8 mouse cellular contexts compared by ENCODE assay signal in genomic region chr1:51477656-51478081, GRCm38 (mm10). TPM values are rescaled to one million over a fixed set of nuclear protein-coding genes. Genes with fewer than 3 reads are reported as not detected.
DNase-seq lines count a peak whose midpoint lies in the region; ATAC-seq and TF ChIP-seq lines count a peak whose summit lies in the region.

No protein-coding gene starts in this region.

- WGBS in liver, embryonic 14.5 days (ENCODE audit: insufficient replicate concordance): under 1% methylated on average over 25 of the region's 25 CpGs
- under 1% methylated on average over 25 of the region's 25 CpGs for WGBS in neural tube, embryonic 13.5 days

- H3K4me2 ChIP-seq in liver, embryonic 14.5 days (ENCODE audit: low read depth): peak overlapping the region; percentile 86
- H3K4me2 ChIP-seq in neural tube, embryonic 13.5 days: peak overlapping the region; percentile 99

- peak overlapping the region; percentile 80 for H3K9ac ChIP-seq in liver, embryonic 14.5 days (replicated peaks)
- peak overlapping the region; percentile 76 for H3K9ac ChIP-seq in neural tube, embryonic 13.5 days

- no peaks in the 10 kb centered on the region for H3K9me3 ChIP-seq in liver, embryonic 14.5 days (ENCODE audit: control insufficient read depth, low read length)
- no peaks in the 10 kb centered on the region for H3K9me3 ChIP-seq in neural tube, embryonic 13.5 days

- peak overlapping the region; percentile 59 for H3K4me3 ChIP-seq in bone marrow macrophage, adult 2 months (ENCODE audit: insufficient read depth, low read length)
- peak overlapping the region; percentile 66 to 70 for H3K4me3 ChIP-seq in liver, embryonic 14.5 days (ENCODE audit: insufficient read depth in 1 of 2, low read depth in 2 of 2, low read length in 2 of 2)
- peak overlapping the region; percentile 61 for H3K4me3 ChIP-seq in neural tube, embryonic 13.5 days

- peak overlapping the region; percentile 40 for H3K27ac ChIP-seq in bone marrow macrophage, adult 2 months (ENCODE audit: insufficient read depth, low read depth, low read length)
- no peak overlapping the region for H3K27ac ChIP-seq in liver, embryonic 14.5 days
- H3K27ac ChIP-seq in neural tube, embryonic 13.5 days (replicated peaks): peak overlapping the region; percentile 65

- no peak for TF ChIP-seq EP300 in liver, embryonic 14.5 days (IDR thresholded peaks at IDR 0.05; ENCODE audit: low read depth)

- peaks cover 25% of the 10 kb centered on the region for H3K4me1 ChIP-seq in bone marrow macrophage, adult 2 months (ENCODE audit: control insufficient read depth, insufficient read depth, low read length)
- peaks cover 6 to 9% of the 10 kb centered on the region in 2 experiments for H3K4me1 ChIP-seq in liver, embryonic 14.5 days (replicated peaks; ENCODE audit: control insufficient read depth in 2 of 2, insufficient read depth in 2 of 2, low read length in 1 of 2)
- H3K4me1 ChIP-seq in neural tube, embryonic 13.5 days (replicated peaks): peaks cover 9% of the 10 kb centered on the region

- peaks cover 4% of the 10 kb centered on the region; the same call in 1 of the 2 replicates for H3K27me3 ChIP-seq in liver, embryonic 14.5 days (ENCODE audit: control insufficient read depth, insufficient read depth, low read length)
- H3K27me3 ChIP-seq in neural tube, embryonic 13.5 days: no peaks in the 10 kb centered on the region

- no peak for TF ChIP-seq CTCF in bone marrow macrophage, adult 2 months (IDR thresholded peaks at IDR 0.05; ENCODE audit: low read depth, low read length)
- no peak for TF ChIP-seq CTCF in liver, embryonic 14.5 days (IDR thresholded peaks at IDR 0.05; ENCODE audit: low read depth)

- peak; percentile 4 to 9 for DNase-seq in left cerebral cortex, adult 18-20 months (ENCODE audit: low spot score in 2 of 2)
- no peak for DNase-seq in left cerebral cortex, adult 11 months (ENCODE audit: low spot score)
- peak; percentile 39 for DNase-seq in gastrocnemius, postnatal 25 days
- peak; percentile 71 for DNase-seq in kidney, adult 11 months
- peak in 1 of 3 experiments; percentile 22 for DNase-seq in liver, embryonic 14.5 days (ENCODE audit: low read depth in 3 of 3, low spot score in 3 of 3)
- DNase-seq in urinary bladder, postnatal 36 days (ENCODE audit: low spot score in 2 of 2): peak; percentile 28

- TF ChIP-seq POLR2A in bone marrow macrophage, adult 2 months (IDR thresholded peaks at IDR 0.05; ENCODE audit: borderline replicate concordance, low read depth, low read length): no peak

- ATAC-seq in liver, embryonic 14.5 days (ENCODE audit: insufficient read depth): peak; percentile 20
- ATAC-seq in neural tube, embryonic 13.5 days (ENCODE audit: low read depth): peak; percentile 65

- H3K36me3 ChIP-seq in liver, embryonic 14.5 days (replicated peaks; ENCODE audit: control insufficient read depth, insufficient read depth, low read depth): no peaks in the 10 kb centered on the region
- H3K36me3 ChIP-seq in neural tube, embryonic 13.5 days: no peaks in the 10 kb centered on the region

RNA-seq across cellular contexts. Expression of gene Nabp1, which starts 0.6 kb away (rescaled TPM):
- total RNA-seq in left cerebral cortex, adult 18-20 months (2021): 10 to 100 TPM; 14.1 to 15.2 TPM
- polyA plus RNA-seq in bone marrow macrophage, adult 2 months (2012; ENCODE audit: insufficient read depth, insufficient read length, missing spikeins): 42.4 and 46.7 TPM in 2 replicates
- 10 to 100 TPM; 13.4 to 17.1 TPM for total RNA-seq in gastrocnemius, postnatal 25 days (2021)
- 2.7 and 4.4 TPM in 2 replicates for polyA plus RNA-seq in liver, embryonic 14.5 days (2012; rRNA removed)
- polyA plus RNA-seq in liver, embryonic 14.5 days (2014; fragmentation: Nextera tagmentation; extraction: Ambion mirVana): 4.1 and 4.8 TPM in 2 replicates
- 7.6 and 9.4 TPM in 2 replicates for polyA plus RNA-seq in neural tube, embryonic 13.5 days (2015; fragmentation: Nextera tagmentation; extraction: Ambion mirVana)
